Comparison of ENCODE assay signal across 30 mouse cellular contexts in genomic region chr14:25328230-25328629, GRCm38 (mm10).
DNase-seq lines count a peak whose midpoint lies in the region; ATAC-seq and TF ChIP-seq lines count a peak whose summit lies in the region.
"Had no signal": no experiment of that assay in that cellular context is flagged by ENCODE, and none has a peak within 500 bp of the region (broad histone marks: within the 10 kb centered on the region; RNA-seq: fewer than 3 reads in every experiment).

No protein-coding gene starts in this region.

- WGBS in heart, adult 2 months = 62% methylated on average over 5 of the region's 5 CpGs
- WGBS in heart, embryonic 14.5 days = 51% methylated on average over 5 of the region's 5 CpGs

- TF ChIP-seq EP300 in heart, adult 2 months (IDR thresholded peaks at IDR 0.05; ENCODE audit: insufficient read depth, low read depth, low read length) = no peak

- peak; percentile 55 to 79 for DNase-seq in adrenal gland, adult (ENCODE audit: inconsistent age in 2 of 2, low spot score in 1 of 2)
- DNase-seq in adrenal gland, adult 18-20 months (ENCODE audit: low spot score in 2 of 2) = no peak
- peak; percentile 84 for DNase-seq in heart, adult 11 months
- DNase-seq in heart, adult 2 months = no peak
- DNase-seq in heart, postnatal 14 days = no peak
- peak; percentile 6 for DNase-seq in ovary, postnatal 36 days (ENCODE audit: low spot score)
- no peak for DNase-seq in ovary, postnatal 10 days (ENCODE audit: low spot score)
- DNase-seq: cerebellum, adult 11 months; cerebellum, adult 9-10 months; cerebellum, postnatal 36 days; gastrocnemius, postnatal 25 days; kidney, adult 9 months; kidney, postnatal 14 days; right cerebral cortex, adult 18-20 months; thymus, adult 18-20 months; thymus, postnatal 25 days had no signal

- H3K4me1 ChIP-seq in heart, adult 2 months (ENCODE audit: control insufficient read depth, insufficient read depth, low read length) = peaks cover 3% of the 10 kb centered on the region; the same call in 1 of the 2 replicates
- peaks cover 13 to 19% of the 10 kb centered on the region in 2 experiments for H3K4me1 ChIP-seq in heart, embryonic 14.5 days (ENCODE audit: control insufficient read depth in 2 of 2, insufficient read depth in 2 of 2, low read length in 2 of 2)

- no peak for TF ChIP-seq CTCF in heart, adult 2 months (IDR thresholded peaks at IDR 0.05)

- intact Hi-C loops in heart, adult 2 months (cut with DNase I) = no loop called here
- intact Hi-C loops in heart, postnatal 14 days (cut with DNase I) = no loop called here

- no peak overlapping the region for H3K9ac ChIP-seq in heart, adult 2 months (ENCODE audit: low read depth, low read length)
- H3K9ac ChIP-seq in heart, embryonic 14.5 days (ENCODE audit: low read length) = peak overlapping the region; percentile 50; the same call in 1 of the 2 replicates
- H3K9ac ChIP-seq: forebrain, embryonic 15.5 days; hindbrain, embryonic 13.5 days; limb, embryonic 13.5 days; lung, embryonic 15.5 days; midbrain, embryonic 15.5 days; neural tube, embryonic 15.5 days had no signal

- TF ChIP-seq POLR2A in heart, adult 2 months (IDR thresholded peaks at IDR 0.05; ENCODE audit: insufficient read depth, low read depth, low read length) = no peak

- H3K27me3 ChIP-seq in heart, adult 2 months (ENCODE audit: control insufficient read depth, insufficient read depth, low read length) = no peaks in the 10 kb centered on the region
- H3K27me3 ChIP-seq in heart, embryonic 14.5 days (ENCODE audit: control insufficient read depth, insufficient read depth, low read length) = no peaks in the 10 kb centered on the region
- H3K27me3 ChIP-seq: CH12.LX; forebrain, embryonic 15.5 days; limb, embryonic 13.5 days; lung, embryonic 15.5 days; midbrain, embryonic 15.5 days; neural tube, embryonic 15.5 days had no signal

- H3K9me3 ChIP-seq in heart, embryonic 14.5 days (ENCODE audit: control insufficient read depth, low read length) = no peaks in the 10 kb centered on the region
- H3K9me3 ChIP-seq: forebrain, embryonic 15.5 days; hindbrain, embryonic 13.5 days; limb, embryonic 13.5 days; lung, embryonic 15.5 days; midbrain, embryonic 10.5 days; midbrain, embryonic 15.5 days; neural tube, embryonic 15.5 days had no signal

- no peak overlapping the region for H3K4me3 ChIP-seq in heart, adult 2 months
- no peak overlapping the region for H3K4me3 ChIP-seq in heart, embryonic 14.5 days (ENCODE audit: control insufficient read depth in 1 of 2, insufficient read depth in 1 of 2, low read depth in 1 of 2, low read length in 2 of 2)
- H3K4me3 ChIP-seq: forebrain, embryonic 15.5 days; hindbrain, embryonic 13.5 days; left cerebral cortex, adult 2 months; limb, embryonic 13.5 days; lung, embryonic 15.5 days; midbrain, embryonic 10.5 days; midbrain, embryonic 15.5 days; neural tube, embryonic 15.5 days had no signal

- no peak for ATAC-seq in heart, embryonic 14.5 days (ENCODE audit: insufficient number of reproducible peaks, insufficient read depth, low FRiP score, low read depth)
- ATAC-seq: activated CD4-positive, CD25-positive, alpha-beta regulatory T cell, adult 4 months; forebrain, embryonic 15.5 days; intestine, postnatal 0 days; midbrain, embryonic 15.5 days had no signal

- no peak overlapping the region; the same call in 1 of the 2 replicates for H3K27ac ChIP-seq in heart, adult 2 months
- peak overlapping the region; percentile 73 to 82 for H3K27ac ChIP-seq in heart, embryonic 14.5 days (replicated peaks in 1 of 2; ENCODE audit: control insufficient read depth in 1 of 2, insufficient read depth in 1 of 2, low read depth in 2 of 2, low read length in 2 of 2)
- H3K27ac ChIP-seq: forebrain, embryonic 15.5 days; hindbrain, embryonic 13.5 days; left cerebral cortex, adult 2 months; limb, embryonic 13.5 days; lung, embryonic 15.5 days; midbrain, embryonic 10.5 days; midbrain, embryonic 15.5 days; neural tube, embryonic 15.5 days; stomach, postnatal 0 days had no signal

- no peaks in the 10 kb centered on the region for H3K36me3 ChIP-seq in heart, adult 2 months (ENCODE audit: control insufficient read depth, insufficient read depth, low read length)
- no peaks in the 10 kb centered on the region for H3K36me3 ChIP-seq in heart, embryonic 14.5 days (ENCODE audit: control insufficient read depth, insufficient read depth, low read length)
- H3K36me3 ChIP-seq: forebrain, embryonic 15.5 days; hindbrain, embryonic 13.5 days; limb, embryonic 13.5 days; lung, embryonic 15.5 days; midbrain, embryonic 10.5 days; midbrain, embryonic 15.5 days; neural tube, embryonic 15.5 days had no signal

- H3K79me2 ChIP-seq in heart, adult 2 months (replicated peaks; ENCODE audit: control insufficient read depth, insufficient read depth, low read length) = no peaks in the 10 kb centered on the region

- H3K4me2 ChIP-seq in heart, embryonic 14.5 days (ENCODE audit: low read length) = 0 out of 2 replicates have a peak overlapping the region, but pooled peaks have one; percentile 23
- H3K4me2 ChIP-seq: forebrain, embryonic 15.5 days; hindbrain, embryonic 13.5 days; limb, embryonic 13.5 days; liver, embryonic 11.5 days; lung, embryonic 15.5 days; midbrain, embryonic 15.5 days; neural tube, embryonic 15.5 days had no signal

Comparison
In these comparisons a context has a peak if more than half of its experiments do, and no peak if none do; other contexts are left out.
1. DNase-seq: peak in adrenal gland, adult (2 of 2), heart, adult 11 months (single experiment) and ovary, postnatal 36 days (single experiment); none in adrenal gland, adult 18-20 months (0 of 2), heart, adult 2 months (0 of 2), heart, postnatal 14 days (0 of 2) and ovary, postnatal 10 days (single experiment).